Mouse (Mus musculus) mature B cell (primary cell): ENCODE measurements around the gene Gm10406.
"Not testable (repeated sequence)": the region's sequence is repeated elsewhere in the genome, so short reads cannot be mapped to it uniquely, and the experiment has no call there.

ENCODE experiments used
- in situ Hi-C: fragments of 300-500 bp; cut with MboI; formaldehyde crosslinking; loops from 2 replicates; pipeline ENCODE4 v1.14.3; 2019

The Gm10406 gene

DNA sequence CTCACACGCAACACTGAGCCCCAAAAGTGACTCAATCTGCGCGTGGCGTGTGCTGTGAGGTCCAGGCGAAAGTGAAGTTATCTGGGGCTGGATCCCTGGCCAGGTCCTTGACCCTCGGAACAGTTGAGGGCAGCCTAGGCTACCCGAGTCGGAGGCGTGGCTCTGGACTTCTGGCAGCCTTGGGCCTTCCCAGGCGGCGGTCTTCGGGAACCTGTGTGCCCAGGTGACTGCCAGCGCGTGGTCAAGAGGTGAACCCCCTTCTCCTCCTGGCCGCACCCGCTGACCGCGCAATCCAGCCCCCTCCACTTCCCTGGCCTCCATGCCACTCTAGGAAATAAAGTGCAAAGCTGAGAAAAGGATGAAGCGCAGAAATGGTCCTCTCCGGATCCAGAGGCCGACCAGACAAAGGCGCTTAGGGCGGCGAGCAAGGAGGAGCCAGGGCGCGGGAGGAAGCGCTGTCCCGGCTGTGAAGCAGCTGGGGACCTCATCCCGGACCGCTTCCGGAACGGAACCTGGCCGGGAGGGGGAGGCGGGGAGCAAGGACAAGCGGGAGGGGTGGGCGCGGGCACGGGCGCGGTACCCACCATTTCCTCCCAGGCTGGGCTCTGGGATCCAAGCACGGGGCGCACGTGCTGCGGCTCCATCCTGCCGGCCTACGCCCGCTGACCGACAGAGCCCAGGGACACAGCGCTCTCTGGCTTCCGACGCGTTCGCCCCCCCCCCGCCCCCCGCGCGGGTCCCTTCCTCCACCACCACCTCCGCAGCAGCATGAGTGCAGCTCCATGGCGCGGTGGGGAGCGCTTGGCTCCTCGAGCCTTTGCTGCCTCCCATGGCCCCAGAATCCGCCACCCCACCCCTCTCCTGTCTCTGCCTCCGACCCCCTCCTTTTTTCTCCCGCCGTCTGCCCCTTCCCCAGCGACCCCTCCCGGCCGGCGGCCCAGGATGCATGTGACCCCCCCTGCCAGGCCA, at the start of gene Gm10406:
Gene Gm10406 (minus strand): TSS at position 669 of the 969 bp plus-strand sequence.
- in situ Hi-C loops = not testable (repeated sequence)

DNA sequence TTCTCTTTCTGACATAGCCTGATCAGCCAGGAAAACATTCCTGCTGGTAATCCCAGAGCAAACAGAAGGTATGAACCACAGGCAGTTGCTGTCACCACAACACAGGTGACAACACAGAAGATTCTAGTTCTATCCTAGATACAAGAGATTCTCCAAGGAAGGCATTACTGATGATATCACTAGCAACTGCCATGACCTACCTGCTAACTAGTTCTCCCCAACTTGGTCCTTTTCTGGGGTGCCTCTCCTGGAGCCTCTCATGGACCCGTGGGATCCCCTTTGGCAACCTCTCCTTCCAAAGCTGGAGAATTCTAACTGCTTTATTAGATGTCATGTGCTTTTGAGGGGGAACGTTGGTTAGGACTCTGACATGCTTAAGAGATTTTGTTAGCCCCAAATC, 17.6 kb upstream of the Gm10406 start, which contains the start of gene Gm3685:
Gene Gm3685 (minus strand): TSS at position 101 of the 400 bp plus-strand sequence.
- in situ Hi-C loops = not testable (repeated sequence)

DNA sequence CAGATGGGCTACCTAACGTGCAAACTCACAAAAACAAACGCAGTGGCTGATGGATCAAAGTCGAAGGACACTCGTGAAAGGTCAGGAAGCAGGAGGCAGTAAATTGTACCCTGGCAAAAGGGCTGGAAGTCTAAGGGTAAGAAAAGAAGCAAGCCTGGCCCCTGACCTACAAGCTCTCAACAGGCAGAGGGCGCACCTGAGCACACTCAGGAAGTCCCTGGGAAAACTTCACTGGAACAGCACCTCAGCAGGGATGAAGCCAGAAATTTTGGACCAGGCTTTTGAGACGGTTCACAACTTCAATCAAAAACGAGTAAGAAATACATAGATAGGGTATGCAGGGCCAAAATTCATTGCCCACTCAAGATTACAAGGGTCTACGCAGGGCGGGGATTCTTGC, 975 bp downstream of the Gm10406 start:
- in situ Hi-C loops = not testable (repeated sequence)

DNA sequence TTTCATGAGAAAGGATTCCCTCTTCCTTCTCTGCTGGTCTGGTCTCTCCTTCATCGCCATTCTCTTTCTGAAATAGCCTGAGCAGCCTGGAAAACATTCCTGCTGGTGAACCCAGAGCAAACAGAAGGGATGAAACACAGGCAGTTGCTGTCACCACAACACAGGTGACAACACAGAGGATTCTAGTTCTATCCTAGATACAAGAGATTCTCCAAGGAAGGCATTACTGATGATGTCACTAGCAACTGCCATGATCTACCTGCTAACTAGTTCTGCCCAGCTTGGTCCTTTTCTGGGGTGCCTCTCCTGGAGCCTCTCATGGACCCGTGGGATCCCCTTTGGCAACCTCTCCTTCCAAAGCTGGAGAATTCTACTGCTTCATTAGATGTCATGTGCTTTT, 53.5 kb downstream of the Gm10406 start, which contains the start of gene Gm6356:
Gene Gm6356 (minus strand): TSS at position 101 of the 400 bp plus-strand sequence.
- in situ Hi-C loops = not testable (repeated sequence)
